Comparison of ENCODE assay signal across 12 mouse cellular contexts in genomic region chr4:100223532-100223931, GRCm38 (mm10).
DNase-seq lines count a peak whose midpoint lies in the region; ATAC-seq lines count a peak whose summit lies in the region.
"Had no signal": no experiment of that assay in that cellular context is flagged by ENCODE, and none has a peak within 500 bp of the region (broad histone marks: within the 10 kb centered on the region; RNA-seq: fewer than 3 reads in every experiment).

No protein-coding gene starts in this region.

- intact Hi-C loops in left cerebral cortex, postnatal 10 days (cut with DNase I): loop anchor here (10.0 kb wide), 1 partner anchor 181 kb away; no protein-coding TSS in a partner anchor

- ATAC-seq in heart, embryonic 16.5 days (replicated peaks; ENCODE audit: extremely low read depth, insufficient read depth, low FRiP score): no peak
- ATAC-seq in forebrain, embryonic 16.5 days: no peak

- 65% methylated on average over 1 of the region's 1 CpGs for WGBS in heart, embryonic 16.5 days
- 38% methylated on average over 1 of the region's 1 CpGs for WGBS in forebrain, embryonic 16.5 days

- H3K27me3 ChIP-seq in heart, embryonic 16.5 days (ENCODE audit: control insufficient read depth, insufficient read depth, low read length): no peaks in the 10 kb centered on the region
- no peaks in the 10 kb centered on the region for H3K27me3 ChIP-seq in forebrain, embryonic 16.5 days (replicated peaks; ENCODE audit: control insufficient read depth, insufficient read depth, low read length)
- H3K27me3 ChIP-seq: hindbrain, embryonic 15.5 days had no signal

- H3K9ac ChIP-seq in heart, embryonic 16.5 days (ENCODE audit: low read length): 0 out of 2 replicates have a peak overlapping the region, but pooled peaks have one; percentile 26
- no peak overlapping the region for H3K9ac ChIP-seq in forebrain, embryonic 16.5 days (replicated peaks; ENCODE audit: low read depth, low read length)
- H3K9ac ChIP-seq: hindbrain, embryonic 15.5 days had no signal

- H3K4me1 ChIP-seq in heart, embryonic 16.5 days (ENCODE audit: control insufficient read depth, insufficient read depth, low read length): peaks cover 57% of the 10 kb centered on the region
- no peaks in the 10 kb centered on the region for H3K4me1 ChIP-seq in forebrain, embryonic 16.5 days (replicated peaks; ENCODE audit: control insufficient read depth, insufficient read depth, low read length)

- peak overlapping the region; percentile 38; the same call in 1 of the 2 replicates for H3K27ac ChIP-seq in heart, embryonic 16.5 days (ENCODE audit: low read length)
- no peak overlapping the region for H3K27ac ChIP-seq in forebrain, embryonic 16.5 days (ENCODE audit: low read length)
- H3K27ac ChIP-seq: hindbrain, embryonic 15.5 days had no signal

- H3K36me3 ChIP-seq in heart, embryonic 16.5 days (ENCODE audit: control insufficient read depth, insufficient read depth): no peaks in the 10 kb centered on the region
- H3K36me3 ChIP-seq in forebrain, embryonic 16.5 days (ENCODE audit: control insufficient read depth, insufficient read depth): no peaks in the 10 kb centered on the region
- H3K36me3 ChIP-seq: hindbrain, embryonic 15.5 days had no signal

- no peaks in the 10 kb centered on the region for H3K9me3 ChIP-seq in heart, embryonic 16.5 days (replicated peaks; ENCODE audit: control insufficient read depth, low read length)
- no peaks in the 10 kb centered on the region for H3K9me3 ChIP-seq in forebrain, embryonic 16.5 days (ENCODE audit: control insufficient read depth, low read length)
- H3K9me3 ChIP-seq: hindbrain, embryonic 15.5 days had no signal

- no peak overlapping the region for H3K4me3 ChIP-seq in heart, embryonic 16.5 days (ENCODE audit: low read length)
- no peak overlapping the region for H3K4me3 ChIP-seq in forebrain, embryonic 16.5 days (replicated peaks; ENCODE audit: low read length)
- H3K4me3 ChIP-seq: hindbrain, embryonic 15.5 days had no signal

- H3K4me2 ChIP-seq in heart, embryonic 16.5 days (ENCODE audit: low read depth, low read length): no peak overlapping the region
- no peak overlapping the region for H3K4me2 ChIP-seq in forebrain, embryonic 16.5 days (ENCODE audit: low read length)
- H3K4me2 ChIP-seq: hindbrain, embryonic 15.5 days; midbrain, embryonic 11.5 days had no signal

- no peak for DNase-seq in heart, adult 9 months (ENCODE audit: low spot score in 2 of 2)
- peak; percentile 14 for DNase-seq in 3T3-L1 (ENCODE audit: low read depth, low spot score)
- DNase-seq in embryo, embryonic 11 days: peak; percentile 64
- peak; percentile 76 for DNase-seq in lung, postnatal 10 days
- DNase-seq in thymus, postnatal 4 days: no peak
- DNase-seq in left cerebral cortex, postnatal 10 days (ENCODE audit: extremely low spot score in 1 of 2, low spot score in 2 of 2): no peak
- DNase-seq: adrenal gland, adult 2 months; cerebellum, postnatal 36 days had no signal

Comparison
In these comparisons a context has a peak if more than half of its experiments do, and no peak if none do; other contexts are left out.
1. DNase-seq: peak in 3T3-L1 (single experiment), embryo, embryonic 11 days (single experiment) and lung, postnatal 10 days (single experiment); none in heart, adult 9 months (0 of 2), thymus, postnatal 4 days (single experiment) and left cerebral cortex, postnatal 10 days (0 of 2).